Mouse (Mus musculus) skeletal muscle tissue, adult 2 months (tissue): Measurements from ENCODE around the gene Tgm5.
"Not testable (repeated sequence)": the region's sequence is repeated elsewhere in the genome, so short reads cannot be mapped to it uniquely, and the experiment has no call there.

ENCODE experiments used
- DNase-seq: peaks from one replicate; pipeline ENCODE4 v3.0.0-alpha.2; 2012; ENCODE audit warnings: low read depth, low spot score

Gene Tgm5

GRCm38 (mm10) chr2:121041098-121041497 lies 44.5 kb downstream of the Tgm5 start:
- DNase-seq: no peak

GRCm38 (mm10) chr2:121039382-121039781 lies 46.3 kb downstream of the Tgm5 start:
- no peak for DNase-seq

- DNase-seq: not testable (repeated sequence)
These were observed 46.8 kb downstream of the Tgm5 start for GRCm38 (mm10) chr2:121038851-121039250.

- DNase-seq: no peak
These were observed 48.8 kb downstream of the Tgm5 start, which contains the start of gene Epb42 for GRCm38 (mm10) chr2:121036733-121037341. Gene Epb42, minus strand, starts transcription at chr2:121037072.

GRCm38 (mm10) chr2:121022918-121023317 lies 62.7 kb downstream of the Tgm5 start:
- no peak for DNase-seq

GRCm38 (mm10) chr2:121017151-121017550 lies 68.5 kb downstream of the Tgm5 start:
- DNase-seq: peak; percentile 25

- no peak for DNase-seq
These were observed 69.4 kb downstream of the Tgm5 start for GRCm38 (mm10) chr2:121016226-121016625.

GRCm38 (mm10) chr2:121015507-121015906 lies 70.1 kb downstream of the Tgm5 start:
- no peak for DNase-seq

GRCm38 (mm10) chr2:121012676-121013075 lies 73.0 kb downstream of the Tgm5 start:
- DNase-seq: no peak

- DNase-seq: no peak
These were observed 76.5 kb downstream of the Tgm5 start for GRCm38 (mm10) chr2:121009071-121009677.

GRCm38 (mm10) chr2:121008664-121009007 lies 77.0 kb downstream of the Tgm5 start:
- DNase-seq: no peak

GRCm38 (mm10) chr2:121007925-121008663 lies 77.5 kb downstream of the Tgm5 start, which contains the start of gene Ccndbp1:
Gene Ccndbp1, plus strand, starts transcription at chr2:121008403.
- DNase-seq: peak; percentile 86

- DNase-seq: no peak
These were observed 78.7 kb downstream of the Tgm5 start for GRCm38 (mm10) chr2:121006986-121007385.

GRCm38 (mm10) chr2:121004018-121004811 lies 81.4 kb downstream of the Tgm5 start:
- DNase-seq: no peak

- DNase-seq: no peak
These were observed 82.1 kb downstream of the Tgm5 start for GRCm38 (mm10) chr2:121003586-121003985.

GRCm38 (mm10) chr2:120998863-120999262 lies 86.8 kb downstream of the Tgm5 start:
- no peak for DNase-seq

GRCm38 (mm10) chr2:120996607-120997006 lies 89.0 kb downstream of the Tgm5 start:
- not testable (repeated sequence) for DNase-seq
